Mouse (Mus musculus) cortical plate, adult 2 months (tissue): ENCODE data around the gene Npy1r.

Source experiments
- CTCF ChIP-seq: fragments of 200-500 bp; IDR thresholded peaks from 2 replicates; pipeline ENCODE4 v1.5.1; 2011; ENCODE audit warnings: mild to moderate bottlenecking, control low read depth, low read length; ENCODE audit not compliant: insufficient read depth; ENCODE audit errors: extremely low read depth
- POLR2A ChIP-seq: fragments of 200-500 bp; IDR thresholded peaks from 2 replicates; pipeline ENCODE4 v1.6.1; 2011; ENCODE audit warnings: mild to moderate bottlenecking, low read length, control low read depth; ENCODE audit not compliant: insufficient read depth; ENCODE audit errors: extremely low read depth

DNA sequence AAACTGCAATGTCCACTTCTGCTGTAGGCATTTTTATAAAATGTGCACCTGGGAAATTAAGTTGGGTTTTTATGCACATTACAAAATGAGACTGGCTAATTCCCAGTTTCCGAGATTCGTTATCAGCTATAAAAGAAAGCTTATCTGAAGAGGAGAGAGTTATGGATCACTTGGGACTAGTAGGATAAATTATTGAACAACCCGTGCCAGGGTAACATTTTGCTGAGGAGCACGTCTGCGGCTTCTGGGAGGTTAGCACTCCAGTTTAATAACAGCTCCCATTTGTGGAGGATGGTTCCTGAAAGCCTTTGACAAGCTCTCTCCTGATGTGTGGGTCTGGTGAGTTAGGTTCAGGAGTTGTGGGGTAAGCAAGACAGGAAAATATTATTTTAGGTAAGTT is 6.6 kb upstream of the Npy1r start:
- TF ChIP-seq CTCF (no peak), POLR2A (no peak)
